Mouse (Mus musculus) erythroblast, embryonic 14.5 days (primary cell): Measurements from ENCODE around the gene Mup5. TPM values are rescaled to one million over a fixed set of nuclear protein-coding genes. Genes with fewer than 3 reads are reported as not detected.
"Not testable (repeated sequence)": the region's sequence is repeated elsewhere in the genome, so short reads cannot be mapped to it uniquely, and the experiment has no call there.

ENCODE experiments used
- H3K27me3 ChIP-seq: 2 replicates; pipeline ENCODE4 v1.6.1; 2012; ENCODE audit warnings: inconsistent platforms; ENCODE audit not compliant: control insufficient read depth
- H3K36me3 ChIP-seq: 2 replicates; pipeline ENCODE4 v1.6.1; 2012; ENCODE audit warnings: mild to moderate bottlenecking, inconsistent platforms; ENCODE audit not compliant: control insufficient read depth
- H3K4me1 ChIP-seq: 2 replicates; pipeline ENCODE4 v1.6.1; 2012; ENCODE audit warnings: inconsistent platforms; ENCODE audit not compliant: control insufficient read depth
- H3K4me3 ChIP-seq: replicated peaks from 2 replicates; pipeline ENCODE3; 2012; ENCODE audit warnings: moderate library complexity, mild to moderate bottlenecking, inconsistent platforms
- H3K9me3 ChIP-seq: 2 replicates; pipeline ENCODE4 v1.6.1; 2012; ENCODE audit warnings: low read length, inconsistent platforms, mixed read lengths; ENCODE audit not compliant: control insufficient read depth
- GATA1 ChIP-seq: IDR thresholded peaks from 2 replicates; pipeline ENCODE4 v1.6.1; 2012; ENCODE audit warnings: low read length, inconsistent platforms, mixed read lengths
- polyA plus RNA-seq: library from polyadenylated mRNA; stranded (reverse); fragments of >175 nt; gene quantifications from 2 replicates; pipeline ENCODE4 v1.2.3, GENCODE M21; 2012

The Mup5 gene
- polyA plus RNA-seq, 1 experiment = not detected

GRCm38 (mm10) chr4:61813435-61813834 lies 21.6 kb downstream of the Mup5 start:
- no peaks in the 10 kb centered on the region for H3K36me3 ChIP-seq
- peaks cover 8% of the 10 kb centered on the region for H3K9me3 ChIP-seq
- no peaks in the 10 kb centered on the region for H3K4me1 ChIP-seq
- H3K27me3 ChIP-seq = peaks cover 4% of the 10 kb centered on the region
- H3K4me3 ChIP-seq = no peak overlapping the region
- no peak for TF ChIP-seq GATA1

GRCm38 (mm10) chr4:61811193-61811592 lies 23.8 kb downstream of the Mup5 start:
- H3K4me3 ChIP-seq, H3K27me3 ChIP-seq, H3K36me3 ChIP-seq, H3K4me1 ChIP-seq: not testable (repeated sequence)
- peaks cover 11% of the 10 kb centered on the region for H3K9me3 ChIP-seq

- H3K27me3 ChIP-seq, H3K36me3 ChIP-seq, H3K4me3 ChIP-seq, H3K4me1 ChIP-seq: not testable (repeated sequence)
- peaks cover 11% of the 10 kb centered on the region for H3K9me3 ChIP-seq
Observed at GRCm38 (mm10) chr4:61808926-61809325, 26.1 kb downstream of the Mup5 start.

GRCm38 (mm10) chr4:61789699-61790098 lies 45.3 kb downstream of the Mup5 start:
- not testable (repeated sequence) for H3K9me3 ChIP-seq, H3K36me3 ChIP-seq, H3K4me1 ChIP-seq, H3K4me3 ChIP-seq, H3K27me3 ChIP-seq

GRCm38 (mm10) chr4:61784231-61784630 lies 50.8 kb downstream of the Mup5 start:
- H3K4me3 ChIP-seq, H3K36me3 ChIP-seq, H3K27me3 ChIP-seq, H3K9me3 ChIP-seq, H3K4me1 ChIP-seq: not testable (repeated sequence)

GRCm38 (mm10) chr4:61782169-61782568 lies 52.9 kb downstream of the Mup5 start, which contains the start of gene Mup19:
Mup19 (minus strand) TSS chr4:61782269.
- not testable (repeated sequence) for H3K4me1 ChIP-seq, H3K9me3 ChIP-seq, H3K36me3 ChIP-seq, H3K27me3 ChIP-seq, H3K4me3 ChIP-seq

Other genes starting within 250 kb of the Mup5 start
- not detected in 2 replicates for gene Mup17, start 239.4 kb downstream of the Mup5 start, polyA plus RNA-seq
- not detected in 2 replicates for gene Mup18, start 161.1 kb downstream of the Mup5 start, polyA plus RNA-seq
- gene Mup19, start 53.0 kb downstream of the Mup5 start, polyA plus RNA-seq = not detected in 2 replicates
- gene Mup20, start 218.9 kb upstream of the Mup5 start, polyA plus RNA-seq = not detected in 2 replicates